Mouse (Mus musculus) kidney, embryonic 16.5 days (tissue): ENCODE results near the gene Chrnb4. TPM values are rescaled to one million over a fixed set of nuclear protein-coding genes. Genes with fewer than 3 reads are reported as not detected.

Source experiments
- ATAC-seq: fragments of 200-750 bp; cut with Nextera tagmentation; 2 replicates; pipeline ENCODE4 v1.8.0; 2017; ENCODE audit warnings: moderate TSS enrichment; ENCODE audit not compliant: low FRiP score, low TSS enrichment
- H3K27ac ChIP-seq: fragments of 300-500 bp; sonication (generic); 2 replicates; pipeline ENCODE4 v1.5.1; 2014; ENCODE audit warnings: low read length
- H3K27me3 ChIP-seq: fragments of 300-500 bp; sonication (generic); 2 replicates; pipeline ENCODE4 v1.6.1; 2014; ENCODE audit warnings: low read length, control low read depth, mixed read lengths; ENCODE audit not compliant: insufficient read depth
- H3K36me3 ChIP-seq: fragments of 300-500 bp; sonication (generic); 2 replicates; pipeline ENCODE4 v1.6.1; 2014; ENCODE audit warnings: low read length, control low read depth, mixed read lengths; ENCODE audit not compliant: insufficient read depth
- H3K4me1 ChIP-seq: fragments of 300-500 bp; sonication (generic); 2 replicates; pipeline ENCODE4 v1.6.1; 2014; ENCODE audit warnings: low read length, control low read depth, mixed read lengths; ENCODE audit not compliant: insufficient read depth
- H3K4me2 ChIP-seq: fragments of 300-500 bp; sonication (generic); replicated peaks from 2 replicates; pipeline ENCODE4 v1.6.1; 2014; ENCODE audit warnings: low read depth, low read length
- H3K4me3 ChIP-seq: fragments of 300-500 bp; sonication (generic); 2 replicates; pipeline ENCODE4 v1.5.1; 2014; ENCODE audit warnings: mild to moderate bottlenecking, low read length
- H3K9ac ChIP-seq: fragments of 300-500 bp; sonication (generic); replicated peaks from 2 replicates; pipeline ENCODE4 v1.6.1; 2014; ENCODE audit warnings: low read length
- H3K9me3 ChIP-seq: fragments of 300-500 bp; sonication (generic); 2 replicates; pipeline ENCODE4 v1.6.1; 2016; ENCODE audit warnings: low read length, control low read depth
- WGBS: fragments of 180-500 bp; shearing (Covaris S2); extraction: QIAGEN DNeasy Blood & Tissue Kit; methylation state at CpG from one replicate; pipeline ENCODE4 v1.1.7; 2014; 5-methylcytosine and 5-hydroxymethylcytosine counted together
- polyA plus RNA-seq: library from polyadenylated mRNA; unstranded; fragments of >200 nt; fragmentation: Nextera tagmentation; extraction: Ambion mirVana; gene quantifications from 2 replicates; pipeline ENCODE4 v1.2.1, GENCODE M21; 2015

The Chrnb4 gene
- polyA plus RNA-seq, 1 experiment from 2014 or later: 2.9 TPM

DNA sequence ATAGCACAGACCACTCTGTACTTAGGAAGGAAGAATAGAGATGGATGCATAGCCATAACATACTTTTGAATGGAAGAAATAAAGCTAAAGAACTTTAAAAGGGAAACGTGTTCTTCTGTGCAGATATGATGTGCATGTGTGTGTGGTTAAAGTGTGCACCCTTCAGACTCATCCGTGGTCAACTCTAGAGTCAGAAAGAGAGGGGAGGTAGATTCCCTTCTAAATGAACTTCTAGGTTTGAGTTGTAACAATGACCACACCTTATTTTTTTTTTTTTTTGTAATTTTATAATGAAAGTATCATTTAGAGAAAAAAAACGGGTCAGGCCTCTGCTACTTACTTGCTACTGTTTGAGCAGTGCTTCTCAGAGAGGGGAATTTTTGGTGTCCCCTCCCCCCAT is 58.2 kb downstream of the Chrnb4 start:
- WGBS: 76% methylated on average over 3 of the region's 3 CpGs
- H3K27ac ChIP-seq: no peak overlapping the region
- ATAC-seq: no peak

GRCm38 (mm10) chr9:54982401-54982800 is 66.2 kb downstream of the Chrnb4 start:
- peak overlapping the region; percentile 67 for H3K4me3 ChIP-seq
- peaks cover 47% of the 10 kb centered on the region for H3K27me3 ChIP-seq
- no peak overlapping the region for H3K27ac ChIP-seq
- WGBS: 8% methylated on average over 7 of the region's 7 CpGs
- no peaks in the 10 kb centered on the region for H3K36me3 ChIP-seq
- no peaks in the 10 kb centered on the region for H3K9me3 ChIP-seq
- H3K9ac ChIP-seq: peak overlapping the region; percentile 24; the same call in 1 of the 2 replicates
- no peak for ATAC-seq
- H3K4me1 ChIP-seq: peaks cover 13% of the 10 kb centered on the region
- peak overlapping the region; percentile 99 for H3K4me2 ChIP-seq

More for the DNA sequence above, 58.2 kb downstream of the Chrnb4 start:
- H3K4me1 ChIP-seq: no peaks in the 10 kb centered on the region
- no peak overlapping the region for H3K9ac ChIP-seq
- no peaks in the 10 kb centered on the region for H3K36me3 ChIP-seq
- no peak overlapping the region for H3K4me2 ChIP-seq
- no peaks in the 10 kb centered on the region for H3K27me3 ChIP-seq
- H3K9me3 ChIP-seq: no peaks in the 10 kb centered on the region
- no peak overlapping the region for H3K4me3 ChIP-seq

GRCm38 (mm10) chr9:54981291-54982191 is 67.0 kb downstream of the Chrnb4 start:
- under 1% methylated on average over 62 of the region's 85 CpGs for WGBS
- Histone ChIP-seq H3K36me3 (no peaks in the 10 kb centered on the region), H3K9me3 (no peaks in the 10 kb centered on the region), H3K27ac (no peak overlapping the region), H3K9ac (peak overlapping the region; percentile 63), H3K4me3 (peak overlapping the region; percentile 67), H3K4me2 (peak overlapping the region; percentile 99), H3K27me3 (peaks cover 49% of the 10 kb centered on the region), H3K4me1 (peaks cover 13% of the 10 kb centered on the region)
- ATAC-seq: peak; percentile 92

DNA sequence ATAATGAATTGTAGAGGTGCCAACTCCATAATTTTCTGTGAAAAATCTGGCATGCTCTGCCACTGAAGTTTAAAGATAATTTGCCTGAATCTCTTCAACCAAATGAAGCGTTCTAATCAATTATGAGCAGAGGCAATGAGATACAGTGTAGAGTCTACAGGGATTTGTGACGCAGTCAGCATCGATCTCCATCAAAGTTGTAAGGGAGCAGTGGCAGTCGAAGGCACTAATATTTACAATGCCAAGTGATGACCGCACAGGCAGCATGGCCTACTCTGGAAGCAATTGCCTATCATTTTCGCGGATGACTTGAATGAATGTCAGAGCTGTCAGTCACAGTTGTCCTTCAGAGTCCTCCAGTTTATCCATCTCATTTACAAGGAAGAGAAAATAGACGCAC is 67.9 kb downstream of the Chrnb4 start, which contains the start of gene Chrna5:
Gene Chrna5 (plus strand): TSS at position 207 of the 400 bp plus-strand sequence.
- no peaks in the 10 kb centered on the region for H3K9me3 ChIP-seq
- no peak for ATAC-seq
- H3K4me2 ChIP-seq: peak within 1 kb of the TSS; percentile 99
- peak within 1 kb of the TSS; percentile 63 for H3K9ac ChIP-seq
- peak within 1 kb of the TSS; percentile 67 for H3K4me3 ChIP-seq
- H3K27ac ChIP-seq: no peak within 1 kb of the TSS
- WGBS: 66% methylated on average over 8 of the region's 8 CpGs
- peaks cover 13% of the 10 kb centered on the region for H3K4me1 ChIP-seq
- H3K27me3 ChIP-seq: peaks cover 49% of the 10 kb centered on the region
- H3K36me3 ChIP-seq: no peaks in the 10 kb centered on the region

Other genes starting within 250 kb of the Chrnb4 start
- 35.4 and 37.9 TPM in 2 replicates for gene Ireb2, start 185.0 kb downstream of the Chrnb4 start, polyA plus RNA-seq
- 12.9 and 14.0 TPM in 2 replicates for gene Hykk, start 131.5 kb downstream of the Chrnb4 start, polyA plus RNA-seq
- gene Psma4, start 98.0 kb downstream of the Chrnb4 start, polyA plus RNA-seq: 319 and 335 TPM in 2 replicates
- 0.96 and 1.6 TPM in 2 replicates for gene AY074887, start 97.8 kb downstream of the Chrnb4 start, polyA plus RNA-seq
- gene Chrna5, start 67.9 kb downstream of the Chrnb4 start, polyA plus RNA-seq: 0.40 and 0.91 TPM in 2 replicates
- gene Chrna3, start 22.2 kb downstream of the Chrnb4 start, polyA plus RNA-seq: 0.57 and 1.0 TPM in 2 replicates
- 15.0 and 29.2 TPM in 2 replicates for gene Ube2q2, start 100.1 kb upstream of the Chrnb4 start, polyA plus RNA-seq
- 69.5 and 73.4 TPM in 2 replicates for gene Fbxo22, start 160.1 kb upstream of the Chrnb4 start, polyA plus RNA-seq